Mouse (Mus musculus) midbrain, embryonic 15.5 days (tissue): Measurements from ENCODE around the gene Ndufs7. TPM values are rescaled to one million over a fixed set of nuclear protein-coding genes. Genes with fewer than 3 reads are reported as not detected.

Experiments used
- ATAC-seq: fragments of 200-750 bp; cut with Nextera tagmentation; replicated peaks from 2 replicates; pipeline ENCODE4 v1.8.0; 2017; ENCODE audit warnings: moderate TSS enrichment
- H3K27ac ChIP-seq: fragments of 300-500 bp; sonication (generic); 2 replicates; pipeline ENCODE4 v1.5.1; 2015; ENCODE audit warnings: mild to moderate bottlenecking, inconsistent platforms
- H3K27me3 ChIP-seq: fragments of 300-500 bp; sonication (generic); replicated peaks from 2 replicates; pipeline ENCODE4 v1.6.1; 2015; ENCODE audit warnings: inconsistent platforms
- H3K36me3 ChIP-seq: fragments of 300-500 bp; sonication (generic); replicated peaks from 2 replicates; pipeline ENCODE4 v1.6.1; 2015; ENCODE audit warnings: inconsistent platforms
- H3K4me1 ChIP-seq: fragments of 300-500 bp; sonication (generic); 2 replicates; pipeline ENCODE4 v1.6.1; 2015; ENCODE audit warnings: inconsistent platforms
- H3K4me2 ChIP-seq: fragments of 300-500 bp; sonication (generic); 2 replicates; pipeline ENCODE4 v1.6.1; 2015; ENCODE audit warnings: inconsistent platforms, mild to moderate bottlenecking, moderate library complexity
- H3K4me3 ChIP-seq: fragments of 300-500 bp; sonication (generic); 2 replicates; pipeline ENCODE4 v1.5.1; 2015; ENCODE audit warnings: mild to moderate bottlenecking, inconsistent platforms
- H3K9ac ChIP-seq: fragments of 300-500 bp; sonication (generic); 2 replicates; pipeline ENCODE4 v1.6.1; 2015; ENCODE audit warnings: mild to moderate bottlenecking, inconsistent platforms
- H3K9me3 ChIP-seq: fragments of 300-500 bp; sonication (generic); 2 replicates; pipeline ENCODE4 v1.6.1; 2016; ENCODE audit warnings: inconsistent platforms
- WGBS: fragments of 180-500 bp; shearing (Covaris S2); methylation state at CpG from one replicate; pipeline ENCODE4 v1.1.7; 2015; ENCODE audit warnings: mixed read lengths; 5-methylcytosine and 5-hydroxymethylcytosine counted together
- polyA plus RNA-seq: library from polyadenylated mRNA; unstranded; fragments of >200 nt; fragmentation: Nextera tagmentation; extraction: Ambion mirVana; gene quantifications from 2 replicates; pipeline ENCODE4 v1.2.1, GENCODE M21; 2015

Gene Ndufs7
- polyA plus RNA-seq, 1 experiment from 2014 or later: 290 TPM

- peaks cover 20% of the 10 kb centered on the region for H3K36me3 ChIP-seq
- 72% methylated on average over 8 of the region's 8 CpGs for WGBS
- H3K9ac ChIP-seq: no peak overlapping the region
Observed at GRCm38 (mm10) chr10:80288657-80289056, 39.7 kb downstream of the Ndufs7 start.

DNA sequence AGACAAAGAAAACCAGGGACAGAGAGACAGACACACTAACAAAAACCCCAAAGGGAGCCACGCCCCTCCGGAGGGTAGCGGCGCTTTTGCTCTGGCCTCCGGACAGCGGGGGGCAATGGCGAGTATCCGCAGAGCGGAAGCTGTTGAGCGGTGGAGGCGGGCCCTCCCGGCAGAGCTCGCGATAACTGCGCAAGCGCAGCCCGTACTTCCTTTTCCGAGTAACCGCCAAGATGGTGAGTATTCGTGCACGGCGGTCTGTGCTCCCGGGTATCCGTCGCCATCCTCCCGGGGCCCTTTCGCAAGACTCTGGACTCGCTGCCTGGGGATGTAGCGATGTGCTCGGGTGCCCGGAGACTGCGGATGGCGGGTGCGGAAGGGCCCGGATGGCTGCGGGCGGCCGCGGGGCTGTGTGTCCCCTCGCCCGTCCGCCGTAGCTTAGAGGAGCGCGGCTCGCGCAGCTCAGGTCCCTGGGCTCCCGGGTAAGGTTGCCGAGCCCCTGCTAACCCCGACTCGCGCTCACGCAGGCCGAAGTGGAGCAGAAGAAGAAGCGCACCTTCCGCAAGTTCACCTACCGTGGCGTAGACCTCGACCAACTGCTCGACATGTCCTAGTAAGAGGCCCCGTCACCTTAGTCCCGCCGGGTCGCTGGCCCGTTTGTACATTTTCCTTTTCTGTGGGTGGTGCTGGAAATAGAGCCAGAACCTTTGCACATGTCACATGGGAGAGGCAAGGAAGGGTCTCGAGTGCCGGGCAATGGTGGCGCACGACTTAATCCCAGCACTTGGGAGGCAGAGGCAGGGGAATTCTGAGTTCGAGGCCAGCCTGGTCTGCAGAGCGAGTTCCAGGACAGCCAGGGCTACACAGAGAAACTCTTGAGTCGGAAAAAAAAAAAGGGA lies 43.6 kb downstream of the Ndufs7 start, which contains the start of gene Rps15:
Rps15 (plus strand) TSS at position 203 of the 896 bp plus-strand sequence.
- H3K4me3 ChIP-seq: peak within 1 kb of the TSS; percentile 92
- peak; percentile 74 for ATAC-seq
- peak within 1 kb of the TSS; percentile 92 for H3K4me2 ChIP-seq
- H3K36me3 ChIP-seq: peaks cover 24% of the 10 kb centered on the region
- H3K27me3 ChIP-seq: no peaks in the 10 kb centered on the region
- H3K9ac ChIP-seq: peak within 1 kb of the TSS; percentile 97
- H3K9me3 ChIP-seq: no peaks in the 10 kb centered on the region
- WGBS: 0% methylated on average over 72 of the region's 72 CpGs
- H3K4me1 ChIP-seq: peaks cover 50% of the 10 kb centered on the region
- H3K27ac ChIP-seq: peak within 1 kb of the TSS; percentile 91

More at GRCm38 (mm10) chr10:80288657-80289056, 39.7 kb downstream of the Ndufs7 start:
- Histone ChIP-seq H3K27me3 (no peaks in the 10 kb centered on the region), H3K4me2 (no peak overlapping the region), H3K4me3 (no peak overlapping the region), H3K9me3 (no peaks in the 10 kb centered on the region), H3K27ac (no peak overlapping the region), H3K4me1 (peaks cover 13% of the 10 kb centered on the region)
- no peak for ATAC-seq

GRCm38 (mm10) chr10:80293325-80293724 lies 44.4 kb downstream of the Ndufs7 start:
- peaks cover 21% of the 10 kb centered on the region for H3K36me3 ChIP-seq
- peak overlapping the region; percentile 97 for H3K9ac ChIP-seq
- 27% methylated on average over 14 of the region's 14 CpGs for WGBS
- H3K27ac ChIP-seq: peak overlapping the region; percentile 91
- no peaks in the 10 kb centered on the region for H3K27me3 ChIP-seq
- no peaks in the 10 kb centered on the region for H3K9me3 ChIP-seq
- peaks cover 58% of the 10 kb centered on the region for H3K4me1 ChIP-seq
- no peak for ATAC-seq
- H3K4me3 ChIP-seq: peak overlapping the region; percentile 92
- peak overlapping the region; percentile 92 for H3K4me2 ChIP-seq

GRCm38 (mm10) chr10:80294311-80294710 lies 45.4 kb downstream of the Ndufs7 start:
- Histone ChIP-seq H3K4me3 (peak overlapping the region; percentile 3; the same call in 1 of the 2 replicates), H3K27ac (peak overlapping the region; percentile 98; the same call in 1 of the 2 replicates), H3K4me1 (peaks cover 63% of the 10 kb centered on the region), H3K27me3 (no peaks in the 10 kb centered on the region), H3K4me2 (peak overlapping the region; percentile 92; the same call in 1 of the 2 replicates), H3K36me3 (peaks cover 14% of the 10 kb centered on the region), H3K9ac (no peak overlapping the region), H3K9me3 (no peaks in the 10 kb centered on the region)
- 75% methylated on average over 4 of the region's 4 CpGs for WGBS
- ATAC-seq: no peak

DNA sequence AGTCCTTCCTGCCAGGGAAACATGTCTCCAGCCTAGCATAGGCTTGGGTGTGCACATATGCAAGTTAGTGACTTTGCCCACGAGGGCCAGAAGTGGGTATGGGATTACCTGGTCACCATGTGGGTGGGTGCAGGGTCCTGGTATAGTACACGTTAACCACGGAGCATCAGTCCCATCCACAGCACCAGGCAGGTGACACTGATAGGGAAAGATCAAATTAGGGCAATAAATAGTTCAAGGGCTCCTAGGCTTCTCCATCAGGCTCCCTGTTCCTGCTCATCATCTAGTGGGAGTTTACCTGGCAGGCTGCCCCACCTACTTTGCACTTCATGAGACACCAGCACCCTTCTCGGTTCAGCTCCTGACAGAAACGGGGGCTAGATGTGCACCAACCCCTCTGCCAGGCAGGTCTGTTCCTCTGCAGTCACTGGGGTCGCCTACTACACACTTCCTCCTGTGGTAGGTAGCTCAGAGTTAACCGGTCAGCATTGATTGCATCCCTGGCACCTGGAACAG lies 45.9 kb downstream of the Ndufs7 start:
- Histone ChIP-seq H3K4me3 (0 out of 2 replicates have a peak overlapping the region, but pooled peaks have one; percentile 3), H3K9ac (peak overlapping the region; percentile 92; the same call in 1 of the 2 replicates), H3K4me1 (peaks cover 63% of the 10 kb centered on the region), H3K4me2 (peak overlapping the region; percentile 98; the same call in 1 of the 2 replicates), H3K9me3 (no peaks in the 10 kb centered on the region), H3K27me3 (no peaks in the 10 kb centered on the region), H3K36me3 (peaks cover 14% of the 10 kb centered on the region), H3K27ac (peak overlapping the region; percentile 98)
- 49% methylated on average over 7 of the region's 7 CpGs for WGBS
- no peak for ATAC-seq

DNA sequence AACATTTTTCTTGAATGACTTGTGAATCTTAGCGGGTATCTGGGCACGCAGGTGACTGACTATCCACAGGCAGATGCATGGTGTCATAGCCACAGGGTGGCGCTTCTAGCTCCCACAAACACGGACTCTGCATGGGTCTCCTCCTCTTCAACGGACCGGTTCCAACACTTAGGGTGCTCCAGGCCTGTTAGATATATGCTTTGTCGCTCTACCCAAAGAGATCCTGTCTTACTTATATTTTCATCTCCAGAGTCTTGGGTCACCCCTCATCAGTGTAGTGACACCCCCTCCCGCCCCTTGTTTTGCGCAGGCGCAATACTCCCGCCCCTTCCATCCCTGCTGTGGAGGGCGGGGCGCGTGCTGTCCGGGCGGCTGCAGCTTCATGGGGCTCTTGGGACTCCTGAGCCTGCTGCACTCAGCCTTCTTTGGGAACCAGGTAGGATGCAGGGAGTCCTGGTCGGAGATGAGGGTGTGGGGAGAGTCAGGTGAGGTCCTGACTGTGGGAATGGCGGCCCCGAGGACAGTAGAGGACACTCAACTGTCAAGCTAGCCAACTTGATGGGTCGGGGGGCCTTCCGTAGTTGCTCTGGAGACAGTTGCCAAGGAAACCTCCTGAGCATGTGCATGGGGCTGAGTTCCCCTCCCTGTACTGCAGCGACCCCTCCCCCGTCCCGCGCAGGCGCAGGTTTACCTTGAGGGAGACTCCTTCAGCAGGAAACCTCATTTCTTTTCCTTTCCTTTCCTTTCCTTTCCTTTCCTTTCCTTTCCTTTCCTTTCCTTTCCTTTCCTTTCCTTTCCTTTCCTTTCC lies 46.9 kb downstream of the Ndufs7 start, which contains the start of gene Apc2:
Apc2 (plus strand) TSS at position 360 of the 808 bp plus-strand sequence.
- Histone ChIP-seq H3K36me3 (peaks cover 14% of the 10 kb centered on the region), H3K27ac (peak within 1 kb of the TSS; percentile 98), H3K4me3 (peak within 1 kb of the TSS; percentile 47), H3K4me2 (peak within 1 kb of the TSS; percentile 98), H3K27me3 (no peaks in the 10 kb centered on the region), H3K9me3 (no peaks in the 10 kb centered on the region), H3K4me1 (peaks cover 63% of the 10 kb centered on the region), H3K9ac (peak within 1 kb of the TSS; percentile 92)
- 0% methylated on average over 26 of the region's 26 CpGs for WGBS
- ATAC-seq: peak; percentile 70

DNA sequence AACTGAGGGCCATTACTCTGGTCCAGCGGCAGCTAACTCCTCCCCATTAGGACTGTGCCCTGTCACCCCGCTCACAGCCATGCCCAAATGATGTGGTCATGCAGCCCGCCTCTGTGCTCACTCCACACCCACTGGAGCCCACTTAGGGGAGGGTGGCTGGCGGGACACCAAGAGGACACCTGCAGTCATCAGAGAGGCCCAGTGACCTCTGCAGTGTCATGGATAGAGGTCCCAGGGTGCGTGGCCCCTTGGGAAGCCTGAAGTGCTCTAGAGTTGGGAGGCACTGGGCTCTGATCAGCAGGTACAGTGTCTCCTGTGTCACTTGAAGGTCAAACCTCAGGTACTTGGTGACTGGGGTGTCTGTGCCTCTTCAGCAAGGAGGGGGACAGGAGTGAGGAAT lies 47.9 kb downstream of the Ndufs7 start:
- Histone ChIP-seq H3K9me3 (no peaks in the 10 kb centered on the region), H3K4me3 (peak overlapping the region; percentile 47), H3K4me1 (peaks cover 67% of the 10 kb centered on the region)

DNA sequence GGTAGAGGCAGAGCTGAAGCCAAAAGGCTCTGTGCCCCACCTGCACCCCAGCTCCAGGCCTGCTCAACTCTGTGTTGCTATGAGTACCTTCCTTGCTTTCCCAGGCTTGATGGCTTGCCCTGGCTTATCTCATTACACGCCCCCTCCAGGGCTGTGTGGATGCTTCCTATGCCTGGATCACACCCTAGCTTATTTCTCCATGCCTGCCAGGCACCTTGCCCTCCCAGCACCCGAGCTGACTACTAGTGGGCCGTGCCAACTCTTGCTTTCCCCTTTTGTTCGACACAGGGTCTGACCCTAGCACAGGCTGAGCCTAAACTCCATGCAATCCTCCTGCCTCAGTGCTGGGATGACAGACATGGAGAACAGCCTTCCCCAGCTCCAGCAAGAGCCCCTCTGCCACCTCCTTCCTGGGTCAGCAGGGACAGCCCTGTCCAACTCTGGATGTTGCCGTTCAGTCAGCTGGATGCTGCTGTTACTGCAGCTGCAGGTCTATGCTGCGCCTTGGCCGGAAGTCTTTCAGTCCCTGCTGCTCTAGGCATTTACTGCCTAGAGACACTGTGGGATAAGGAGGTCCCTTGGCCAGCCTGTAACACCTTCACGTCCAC lies 48.7 kb downstream of the Ndufs7 start:
- WGBS: 66% methylated on average over 8 of the region's 8 CpGs
- ATAC-seq: no peak
- H3K9ac ChIP-seq: peak overlapping the region; percentile 92
- H3K27me3 ChIP-seq: no peaks in the 10 kb centered on the region
- H3K4me3 ChIP-seq: peak overlapping the region; percentile 47; the same call in 1 of the 2 replicates
- peaks cover 73% of the 10 kb centered on the region for H3K4me1 ChIP-seq
- peak overlapping the region; percentile 98 for H3K4me2 ChIP-seq
- no peaks in the 10 kb centered on the region for H3K9me3 ChIP-seq
- peaks cover 14% of the 10 kb centered on the region for H3K36me3 ChIP-seq
- H3K27ac ChIP-seq: peak overlapping the region; percentile 98

More for the DNA sequence above, 47.9 kb downstream of the Ndufs7 start:
- no peak for ATAC-seq
- Histone ChIP-seq H3K27ac (peak overlapping the region; percentile 98), H3K4me2 (peak overlapping the region; percentile 98), H3K9ac (peak overlapping the region; percentile 92), H3K36me3 (peaks cover 14% of the 10 kb centered on the region), H3K27me3 (no peaks in the 10 kb centered on the region)
- 83% methylated on average over 5 of the region's 5 CpGs for WGBS

DNA sequence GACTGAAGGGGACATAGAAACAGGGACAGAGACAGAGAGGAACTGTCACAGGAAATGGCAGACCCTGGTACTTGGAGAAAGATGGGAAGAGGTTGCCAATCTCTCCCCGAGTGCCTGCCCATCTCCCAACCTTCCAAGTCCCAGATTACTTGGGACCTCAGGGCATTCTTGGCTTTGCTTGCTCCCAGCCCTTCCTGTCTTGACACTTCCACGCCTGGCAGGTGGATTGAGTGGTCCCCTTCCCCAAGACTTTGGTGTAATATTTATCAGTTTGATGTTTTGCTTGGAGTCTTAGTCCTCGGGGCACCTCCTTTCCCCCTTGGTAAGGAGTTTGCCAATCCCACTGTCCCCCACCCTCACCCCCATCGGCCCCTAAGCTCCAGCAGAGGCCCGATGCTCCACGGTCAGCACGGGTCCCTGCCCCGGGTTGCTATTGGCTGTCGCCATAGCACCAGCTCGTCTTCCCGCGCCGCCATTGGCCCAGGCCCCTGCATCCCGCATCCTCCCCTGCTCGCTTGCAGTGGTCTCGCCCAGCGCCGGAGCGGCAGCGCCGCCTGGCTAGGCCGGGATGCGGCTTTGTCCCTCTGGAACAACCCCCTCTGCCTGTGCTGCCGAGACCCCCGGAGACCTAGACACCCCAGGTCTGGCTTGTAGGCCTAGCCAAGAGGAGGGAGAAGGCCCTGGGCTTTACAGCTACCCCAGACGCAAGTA lies 49.8 kb downstream of the Ndufs7 start:
- ATAC-seq: peak; percentile 76
- peak overlapping the region; percentile 67 for H3K4me3 ChIP-seq
- no peaks in the 10 kb centered on the region for H3K27me3 ChIP-seq
- peaks cover 16% of the 10 kb centered on the region for H3K36me3 ChIP-seq
- no peaks in the 10 kb centered on the region for H3K9me3 ChIP-seq
- peak overlapping the region; percentile 98 for H3K4me2 ChIP-seq
- WGBS: 1% methylated on average over 26 of the region's 26 CpGs
- H3K9ac ChIP-seq: peak overlapping the region; percentile 92
- peak overlapping the region; percentile 98 for H3K27ac ChIP-seq
- peaks cover 73% of the 10 kb centered on the region for H3K4me1 ChIP-seq

DNA sequence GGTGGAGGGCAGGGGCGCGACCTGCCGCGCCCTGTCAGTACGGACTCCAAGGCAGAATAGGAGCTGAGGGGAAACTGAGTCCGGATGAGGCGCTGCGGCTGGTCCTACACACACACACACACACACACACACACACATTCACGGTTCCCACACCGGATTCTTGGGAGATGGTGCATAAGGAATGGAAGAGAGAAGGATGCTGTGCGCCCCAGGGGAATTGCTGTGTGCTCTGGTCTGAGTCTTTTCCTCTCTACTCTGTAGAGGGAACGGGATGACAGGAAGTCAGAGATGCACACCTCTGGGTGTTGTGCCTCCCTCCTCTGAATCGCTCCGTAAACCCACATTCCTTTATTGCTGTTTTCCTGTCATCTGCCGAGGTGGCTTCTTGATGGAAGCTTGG lies 50.4 kb downstream of the Ndufs7 start:
- no peaks in the 10 kb centered on the region for H3K27me3 ChIP-seq
- H3K4me1 ChIP-seq: peaks cover 73% of the 10 kb centered on the region

GRCm38 (mm10) chr10:80299824-80300223 lies 50.9 kb downstream of the Ndufs7 start:
- Histone ChIP-seq H3K36me3 (peaks cover 14% of the 10 kb centered on the region), H3K9ac (peak overlapping the region; percentile 92), H3K27me3 (no peaks in the 10 kb centered on the region), H3K4me1 (peaks cover 73% of the 10 kb centered on the region), H3K4me2 (peak overlapping the region; percentile 98), H3K9me3 (no peaks in the 10 kb centered on the region), H3K4me3 (peak overlapping the region; percentile 67), H3K27ac (peak overlapping the region; percentile 98)
- no peak for ATAC-seq
- 28% methylated on average over 10 of the region's 10 CpGs for WGBS

More for the DNA sequence above, 50.4 kb downstream of the Ndufs7 start:
- no peak for ATAC-seq
- Histone ChIP-seq H3K4me2 (peak overlapping the region; percentile 98), H3K36me3 (peaks cover 14% of the 10 kb centered on the region), H3K9me3 (no peaks in the 10 kb centered on the region), H3K9ac (peak overlapping the region; percentile 92), H3K4me3 (peak overlapping the region; percentile 67), H3K27ac (peak overlapping the region; percentile 98)
- 3% methylated on average over 15 of the region's 15 CpGs for WGBS
